Mouse (Mus musculus): Measurements from ENCODE around the gene Bcorl1. TPM values are rescaled to one million over a fixed set of nuclear protein-coding genes. Genes with fewer than 3 reads are reported as not detected.
A peak's percentile ranks its signal among the peaks of the same experiment; 100 is the strongest.

The Bcorl1 gene
- 3.4 and 3.6 TPM in 2 replicates for polyA plus RNA-seq (2015; fragmentation: Nextera tagmentation; extraction: Ambion mirVana)

DNA sequence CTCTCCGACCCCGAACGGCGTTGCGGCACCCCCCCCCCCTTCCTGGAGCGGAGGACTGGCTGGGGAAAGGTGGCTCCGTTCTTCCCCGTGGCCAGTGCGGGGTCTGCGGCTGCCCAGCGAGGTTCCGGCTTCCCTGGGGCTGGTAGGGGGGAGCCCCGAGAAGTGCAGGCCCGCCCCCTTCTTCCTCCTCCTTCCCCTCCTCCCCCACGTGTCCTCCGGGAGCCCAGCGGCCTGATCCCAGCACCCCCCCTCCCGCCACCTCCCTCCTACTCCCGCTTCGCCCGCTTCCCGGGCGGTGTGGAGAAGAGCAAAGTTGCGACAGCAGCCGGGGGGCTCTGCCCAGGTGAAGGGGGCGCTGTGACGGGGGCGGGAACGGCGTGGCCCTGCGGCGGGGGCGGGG lies at the start of gene Bcorl1:
TSS of gene Bcorl1 (plus strand) at position 218 of the 400 bp plus-strand sequence.
- Histone ChIP-seq H3K27ac (ENCODE audit: low read length) (peak within 1 kb of the TSS; percentile 61), H3K9me3 (replicated peaks; ENCODE audit: control insufficient read depth, low read length) (no peaks in the 10 kb centered on the region), H3K4me3 (ENCODE audit: low read length) (peak within 1 kb of the TSS; percentile 67), H3K4me1 (ENCODE audit: control insufficient read depth, insufficient read depth, low read length) (no peaks in the 10 kb centered on the region), H3K9ac (ENCODE audit: low read length) (peak within 1 kb of the TSS; percentile 74), H3K36me3 (ENCODE audit: control insufficient read depth, insufficient read depth) (no peaks in the 10 kb centered on the region), H3K27me3 (ENCODE audit: control insufficient read depth, insufficient read depth, low read length) (0 out of 2 replicates have a peak, but pooled peaks cover 3% of the 10 kb centered on the region), H3K4me2 (ENCODE audit: low read depth, low read length) (peak within 1 kb of the TSS; percentile 85)
- 3% methylated on average over 23 of the region's 33 CpGs for whole genome bisulfite sequencing
- peak; percentile 16; the same call in 1 of the 2 replicates for ATAC-seq (replicated peaks; ENCODE audit: extremely low read depth, insufficient read depth, low FRiP score)

DNA sequence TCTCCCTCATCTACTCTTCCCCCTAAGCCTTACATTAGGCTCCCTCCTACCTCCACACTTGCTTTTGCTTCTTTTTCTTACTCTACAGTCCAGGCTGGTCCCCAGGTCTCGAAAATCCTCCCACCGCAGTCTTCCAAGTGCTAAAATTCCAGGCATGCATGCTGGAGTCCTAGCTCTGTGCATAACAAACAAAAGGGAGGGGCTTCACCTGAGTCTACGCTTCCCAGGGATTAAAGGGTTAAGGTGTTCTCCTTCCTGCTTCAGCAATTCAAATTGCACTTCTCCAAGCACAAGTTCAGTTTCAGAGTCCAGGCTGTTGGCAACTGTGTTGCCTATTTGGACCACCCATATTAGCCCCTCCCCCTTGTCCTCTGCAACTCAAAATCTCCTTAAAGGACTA lies 49.7 kb upstream of the Bcorl1 start:
- WGBS = 24% methylated on average over 3 of the region's 3 CpGs
- H3K27ac ChIP-seq (ENCODE audit: low read length) = no peak overlapping the region
- no peaks in the 10 kb centered on the region for H3K9me3 ChIP-seq (replicated peaks; ENCODE audit: control insufficient read depth, low read length)
- no peak overlapping the region for H3K9ac ChIP-seq (ENCODE audit: low read length)
- no peak overlapping the region for H3K4me3 ChIP-seq (ENCODE audit: low read length)
- no peak for ATAC-seq (replicated peaks; ENCODE audit: extremely low read depth, insufficient read depth, low FRiP score)
- H3K36me3 ChIP-seq (ENCODE audit: control insufficient read depth, insufficient read depth) = no peaks in the 10 kb centered on the region
- no peaks in the 10 kb centered on the region for H3K4me1 ChIP-seq (ENCODE audit: control insufficient read depth, insufficient read depth, low read length)
- no peaks in the 10 kb centered on the region for H3K27me3 ChIP-seq (ENCODE audit: control insufficient read depth, insufficient read depth, low read length)
- H3K4me2 ChIP-seq (ENCODE audit: low read depth, low read length) = no peak overlapping the region

DNA sequence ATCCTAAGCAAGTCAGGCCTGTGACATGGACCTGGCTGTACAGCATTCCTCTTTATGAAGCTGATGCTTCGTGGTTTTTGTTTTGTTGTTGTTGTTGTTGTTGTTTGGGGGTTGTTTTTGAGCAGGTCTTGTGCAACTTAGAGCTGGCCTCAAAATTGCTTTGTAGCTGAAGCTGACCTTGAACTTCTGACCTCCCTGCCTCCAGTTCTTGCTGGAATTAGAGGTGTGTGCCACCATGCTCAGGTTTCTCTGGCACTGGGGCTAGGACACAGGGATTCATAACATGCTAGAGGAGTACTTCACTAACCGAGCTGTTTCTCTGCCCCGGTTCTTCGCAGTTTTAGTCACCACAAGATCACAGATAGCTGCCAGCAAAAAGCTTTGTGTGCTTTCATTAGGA lies 35.8 kb upstream of the Bcorl1 start:
- Histone ChIP-seq H3K36me3 (ENCODE audit: control insufficient read depth, insufficient read depth) (no peaks in the 10 kb centered on the region), H3K27me3 (ENCODE audit: control insufficient read depth, insufficient read depth, low read length) (no peaks in the 10 kb centered on the region), H3K27ac (ENCODE audit: low read length) (no peak overlapping the region), H3K4me2 (ENCODE audit: low read depth, low read length) (no peak overlapping the region), H3K9me3 (replicated peaks; ENCODE audit: control insufficient read depth, low read length) (no peaks in the 10 kb centered on the region), H3K4me3 (ENCODE audit: low read length) (no peak overlapping the region), H3K9ac (ENCODE audit: low read length) (no peak overlapping the region), H3K4me1 (ENCODE audit: control insufficient read depth, insufficient read depth, low read length) (no peaks in the 10 kb centered on the region)
- 79% methylated on average over 4 of the region's 4 CpGs for WGBS
- no peak for ATAC-seq (replicated peaks; ENCODE audit: extremely low read depth, insufficient read depth, low FRiP score)

DNA sequence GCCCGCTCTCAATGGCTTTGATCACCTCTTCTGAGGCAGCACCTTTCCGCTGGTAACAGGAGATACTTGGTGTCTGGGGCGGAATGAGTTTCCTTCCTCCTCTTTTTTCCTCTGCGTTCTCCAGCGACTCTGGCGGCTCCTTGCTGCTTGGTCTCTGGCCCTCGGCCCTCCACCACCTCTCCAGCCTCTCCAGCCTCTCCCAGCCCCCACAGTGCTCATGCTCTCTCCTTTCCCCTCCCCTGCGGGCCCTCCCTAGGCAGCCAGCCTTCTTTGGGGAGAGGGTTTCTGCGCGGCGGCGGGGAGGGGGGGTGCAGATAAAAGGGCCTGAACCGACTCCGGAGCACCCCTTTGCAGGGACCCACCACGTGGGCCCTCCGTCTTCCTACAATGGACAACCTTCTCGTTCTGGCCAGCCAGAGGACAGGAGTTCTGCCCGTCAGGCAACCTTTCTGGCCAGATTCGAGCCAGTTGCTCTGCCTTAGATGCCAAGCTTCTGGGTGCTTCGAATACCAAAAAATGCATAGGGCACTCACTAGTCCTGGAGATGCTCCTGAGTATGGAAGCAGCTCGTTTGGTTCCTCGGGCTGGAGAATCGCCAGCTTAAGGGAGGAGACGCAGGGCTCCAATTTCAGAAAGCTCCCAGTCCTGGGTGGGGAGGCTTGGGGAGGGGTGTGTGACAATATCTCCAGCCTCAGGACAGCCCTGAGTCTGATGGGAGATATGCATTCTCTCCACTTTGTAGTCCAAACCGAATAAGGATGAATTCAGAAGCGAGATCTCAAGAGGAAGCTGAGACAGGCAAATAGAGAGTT lies 30.2 kb upstream of the Bcorl1 start:
- ATAC-seq (replicated peaks; ENCODE audit: extremely low read depth, insufficient read depth, low FRiP score) = no peak
- peak overlapping the region; percentile 70 for H3K4me2 ChIP-seq (ENCODE audit: low read depth, low read length)
- no peaks in the 10 kb centered on the region for H3K27me3 ChIP-seq (ENCODE audit: control insufficient read depth, insufficient read depth, low read length)
- H3K36me3 ChIP-seq (ENCODE audit: control insufficient read depth, insufficient read depth) = no peaks in the 10 kb centered on the region
- no peaks in the 10 kb centered on the region for H3K9me3 ChIP-seq (replicated peaks; ENCODE audit: control insufficient read depth, low read length)
- peak overlapping the region; percentile 64 for H3K9ac ChIP-seq (ENCODE audit: low read length)
- H3K27ac ChIP-seq (ENCODE audit: low read length) = no peak overlapping the region
- peaks cover 4% of the 10 kb centered on the region; the same call in 1 of the 2 replicates for H3K4me1 ChIP-seq (ENCODE audit: control insufficient read depth, insufficient read depth, low read length)
- WGBS = 22% methylated on average over 26 of the region's 26 CpGs
- H3K4me3 ChIP-seq (ENCODE audit: low read length) = peak overlapping the region; percentile 39

DNA sequence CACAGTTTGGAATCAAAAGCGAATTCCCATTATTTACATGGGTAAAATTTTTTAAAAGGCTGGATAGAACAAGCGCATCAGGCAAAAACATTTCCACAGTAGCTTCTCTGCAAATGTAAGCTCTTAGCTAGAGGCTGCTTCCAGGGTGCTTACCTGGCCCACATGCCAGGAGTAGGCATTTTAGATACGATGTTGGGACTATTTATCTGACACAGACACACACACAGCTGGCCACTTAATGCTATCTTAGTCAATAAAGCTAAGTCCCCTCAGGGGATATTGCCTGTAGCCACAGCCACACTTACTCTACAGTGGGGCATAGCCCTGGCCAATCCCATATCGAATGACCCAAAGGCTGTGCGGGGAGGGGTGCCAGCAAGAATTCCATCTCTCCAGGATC lies 29.4 kb upstream of the Bcorl1 start:
- no peaks in the 10 kb centered on the region for H3K36me3 ChIP-seq (ENCODE audit: control insufficient read depth, insufficient read depth)
- no peak overlapping the region for H3K9ac ChIP-seq (ENCODE audit: low read length)
- no peak overlapping the region for H3K27ac ChIP-seq (ENCODE audit: low read length)
- H3K4me3 ChIP-seq (ENCODE audit: low read length) = no peak overlapping the region
- H3K4me2 ChIP-seq (ENCODE audit: low read depth, low read length) = no peak overlapping the region
- H3K9me3 ChIP-seq (replicated peaks; ENCODE audit: control insufficient read depth, low read length) = no peaks in the 10 kb centered on the region
- peaks cover 4% of the 10 kb centered on the region; the same call in 1 of the 2 replicates for H3K4me1 ChIP-seq (ENCODE audit: control insufficient read depth, insufficient read depth, low read length)
- ATAC-seq (replicated peaks; ENCODE audit: extremely low read depth, insufficient read depth, low FRiP score) = no peak
- WGBS = 76% methylated on average over 5 of the region's 5 CpGs
- no peaks in the 10 kb centered on the region for H3K27me3 ChIP-seq (ENCODE audit: control insufficient read depth, insufficient read depth, low read length)

DNA sequence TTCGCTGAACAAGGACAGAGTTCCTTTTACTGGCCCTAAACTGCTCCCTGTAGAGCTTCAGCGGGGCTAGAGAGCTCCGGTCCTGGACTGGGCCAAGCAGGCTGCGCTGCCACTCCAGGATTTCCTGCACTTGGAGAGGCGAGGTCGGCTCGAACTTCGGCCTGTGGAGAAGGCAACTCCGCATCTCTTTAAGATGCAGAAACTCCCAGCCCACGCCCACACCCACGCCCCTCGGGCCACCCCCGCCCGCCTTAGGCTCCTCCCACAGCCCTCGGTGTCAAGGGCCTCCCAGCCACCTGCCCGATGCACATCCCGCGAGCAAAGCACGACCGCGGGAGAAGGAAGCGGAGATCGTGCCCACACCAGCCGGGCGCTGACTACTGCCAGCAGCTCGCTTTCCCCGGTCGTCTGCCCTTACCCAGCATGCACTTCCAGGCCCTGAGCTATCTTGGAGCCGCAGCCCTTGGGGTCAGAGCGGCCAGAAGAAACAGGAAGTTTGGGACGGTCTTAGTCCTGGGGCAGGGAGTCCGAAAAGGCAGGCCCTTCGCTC lies 26.6 kb upstream of the Bcorl1 start:
- H3K4me1 ChIP-seq (ENCODE audit: control insufficient read depth, insufficient read depth, low read length) = peaks cover 4% of the 10 kb centered on the region; the same call in 1 of the 2 replicates
- no peaks in the 10 kb centered on the region for H3K27me3 ChIP-seq (ENCODE audit: control insufficient read depth, insufficient read depth, low read length)
- H3K36me3 ChIP-seq (ENCODE audit: control insufficient read depth, insufficient read depth) = no peaks in the 10 kb centered on the region
- ATAC-seq (replicated peaks; ENCODE audit: extremely low read depth, insufficient read depth, low FRiP score) = peak; percentile 84
- peak overlapping the region; percentile 70 for H3K9ac ChIP-seq (ENCODE audit: low read length)
- peak overlapping the region; percentile 68 for H3K4me2 ChIP-seq (ENCODE audit: low read depth, low read length)
- 7% methylated on average over 32 of the region's 33 CpGs for WGBS
- no peak overlapping the region; the same call in 1 of the 2 replicates for H3K27ac ChIP-seq (ENCODE audit: low read length)
- peak overlapping the region; percentile 56 for H3K4me3 ChIP-seq (ENCODE audit: low read length)
- no peaks in the 10 kb centered on the region for H3K9me3 ChIP-seq (replicated peaks; ENCODE audit: control insufficient read depth, low read length)

DNA sequence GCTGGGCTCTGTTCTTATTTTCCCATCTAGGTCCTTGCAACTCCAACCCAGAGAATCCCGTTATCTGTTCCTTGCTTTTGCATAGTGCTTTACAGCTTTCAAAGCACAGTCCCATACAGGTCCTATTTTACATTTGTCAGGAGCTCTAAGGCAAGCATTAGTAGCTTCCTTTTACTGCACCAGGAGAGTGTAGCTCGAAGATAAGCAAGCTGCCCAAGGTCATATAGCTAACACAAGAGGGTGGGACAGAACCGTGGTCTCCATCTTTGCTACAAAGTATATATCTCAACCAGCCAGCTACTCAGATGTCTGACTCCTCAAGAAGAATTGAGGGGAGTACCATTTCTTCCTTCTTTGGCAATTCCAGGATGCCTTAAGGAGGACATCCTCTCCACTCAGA lies 23.7 kb upstream of the Bcorl1 start:
- no peaks in the 10 kb centered on the region for H3K36me3 ChIP-seq (ENCODE audit: control insufficient read depth, insufficient read depth)
- H3K9ac ChIP-seq (ENCODE audit: low read length) = no peak overlapping the region
- H3K9me3 ChIP-seq (replicated peaks; ENCODE audit: control insufficient read depth, low read length) = no peaks in the 10 kb centered on the region
- H3K4me2 ChIP-seq (ENCODE audit: low read depth, low read length) = no peak overlapping the region
- H3K4me3 ChIP-seq (ENCODE audit: low read length) = no peak overlapping the region
- no peak overlapping the region for H3K27ac ChIP-seq (ENCODE audit: low read length)
- no peaks in the 10 kb centered on the region for H3K27me3 ChIP-seq (ENCODE audit: control insufficient read depth, insufficient read depth, low read length)
- no peak for ATAC-seq (replicated peaks; ENCODE audit: extremely low read depth, insufficient read depth, low FRiP score)
- H3K4me1 ChIP-seq (ENCODE audit: control insufficient read depth, insufficient read depth, low read length) = peaks cover 2% of the 10 kb centered on the region; the same call in 1 of the 2 replicates
- WGBS = 45% methylated on average over 3 of the region's 3 CpGs

DNA sequence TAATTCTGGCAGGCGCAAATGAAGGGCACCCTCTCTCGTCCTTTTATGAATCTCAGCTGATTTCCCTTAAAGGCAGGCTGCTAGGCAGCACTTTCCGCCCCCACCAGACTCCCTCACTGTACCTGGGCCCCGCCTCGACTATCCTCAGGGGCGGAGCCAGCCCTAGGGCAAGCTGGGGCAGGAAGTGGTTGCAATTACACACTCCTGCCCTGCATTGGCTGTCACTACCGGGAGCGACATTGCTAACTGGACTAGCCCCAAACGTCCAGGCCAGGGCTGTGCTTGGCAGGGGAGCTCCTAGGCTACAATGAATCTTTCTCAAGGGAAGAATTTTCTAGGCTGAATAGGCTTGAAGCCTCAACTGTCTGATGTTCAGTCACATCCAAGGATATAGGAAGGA lies 23.0 kb upstream of the Bcorl1 start:
- H3K4me1 ChIP-seq (ENCODE audit: control insufficient read depth, insufficient read depth, low read length) = peaks cover 2% of the 10 kb centered on the region; the same call in 1 of the 2 replicates
- H3K4me2 ChIP-seq (ENCODE audit: low read depth, low read length) = no peak overlapping the region
- WGBS = 24% methylated on average over 9 of the region's 9 CpGs
- no peak for ATAC-seq (replicated peaks; ENCODE audit: extremely low read depth, insufficient read depth, low FRiP score)
- H3K36me3 ChIP-seq (ENCODE audit: control insufficient read depth, insufficient read depth) = no peaks in the 10 kb centered on the region
- H3K27ac ChIP-seq (ENCODE audit: low read length) = no peak overlapping the region
- H3K4me3 ChIP-seq (ENCODE audit: low read length) = no peak overlapping the region
- H3K27me3 ChIP-seq (ENCODE audit: control insufficient read depth, insufficient read depth, low read length) = no peaks in the 10 kb centered on the region
- H3K9ac ChIP-seq (ENCODE audit: low read length) = no peak overlapping the region
- no peaks in the 10 kb centered on the region for H3K9me3 ChIP-seq (replicated peaks; ENCODE audit: control insufficient read depth, low read length)

DNA sequence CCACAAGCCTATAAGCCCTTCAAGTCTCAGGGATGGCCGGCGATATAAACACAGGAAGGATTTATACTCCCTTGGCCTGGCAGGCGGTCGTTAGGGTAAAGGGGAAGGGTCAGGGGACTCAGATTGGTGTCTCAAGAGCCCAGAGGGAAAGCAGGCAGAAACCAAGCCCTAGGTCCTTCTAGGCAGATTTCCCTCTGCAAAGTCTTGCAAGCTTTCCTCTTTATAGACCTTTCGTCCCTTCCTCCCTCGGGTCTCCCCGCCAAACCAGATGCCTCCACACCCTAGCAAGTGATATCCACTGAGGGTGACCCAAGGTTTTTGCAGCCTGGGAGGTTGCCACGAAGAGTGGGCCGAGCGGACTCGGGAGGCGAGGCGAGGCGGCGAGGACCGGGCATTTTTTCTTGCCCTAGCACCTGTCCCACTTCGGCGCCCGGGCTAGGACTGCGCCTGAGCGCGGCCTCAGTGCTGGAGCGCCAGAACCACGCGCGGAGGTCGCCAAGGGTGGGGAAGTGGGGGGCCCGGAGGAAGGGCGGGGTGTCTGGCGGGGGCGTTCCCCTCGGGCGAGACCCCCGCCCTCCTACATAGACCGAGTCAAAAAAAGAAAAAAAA lies 613 bp upstream of the Bcorl1 start:
- Histone ChIP-seq H3K9me3 (replicated peaks; ENCODE audit: control insufficient read depth, low read length) (no peaks in the 10 kb centered on the region), H3K9ac (ENCODE audit: low read length) (peak overlapping the region; percentile 74), H3K27ac (ENCODE audit: low read length) (peak overlapping the region; percentile 18; the same call in 1 of the 2 replicates), H3K4me1 (ENCODE audit: control insufficient read depth, insufficient read depth, low read length) (no peaks in the 10 kb centered on the region), H3K4me2 (ENCODE audit: low read depth, low read length) (peak overlapping the region; percentile 85), H3K36me3 (ENCODE audit: control insufficient read depth, insufficient read depth) (no peaks in the 10 kb centered on the region), H3K27me3 (ENCODE audit: control insufficient read depth, insufficient read depth, low read length) (0 out of 2 replicates have a peak, but pooled peaks cover 3% of the 10 kb centered on the region), H3K4me3 (ENCODE audit: low read length) (peak overlapping the region; percentile 67)
- no peak for ATAC-seq (replicated peaks; ENCODE audit: extremely low read depth, insufficient read depth, low FRiP score)
- WGBS = 14% methylated on average over 33 of the region's 35 CpGs

Data from heart, embryonic 16.5 days (tissue).